Mouse (Mus musculus) regulatory T cell (primary cell): ENCODE measurements at regions not wholly inside any gene's neighbourhood (a gene's known extent, or its start where the extent isn't known, plus 50 kb on each side); places are given as distances from the start of the nearest gene placed in this dataset.

Experiments
- in situ Hi-C: fragments of 300-600 bp; cut with MboI, MseI; formaldehyde crosslinking; loops from one replicate; pipeline ENCODE4 v1.15.1; 2025; ENCODE audit warnings: high pct_unique_total_duplicates

DNA sequence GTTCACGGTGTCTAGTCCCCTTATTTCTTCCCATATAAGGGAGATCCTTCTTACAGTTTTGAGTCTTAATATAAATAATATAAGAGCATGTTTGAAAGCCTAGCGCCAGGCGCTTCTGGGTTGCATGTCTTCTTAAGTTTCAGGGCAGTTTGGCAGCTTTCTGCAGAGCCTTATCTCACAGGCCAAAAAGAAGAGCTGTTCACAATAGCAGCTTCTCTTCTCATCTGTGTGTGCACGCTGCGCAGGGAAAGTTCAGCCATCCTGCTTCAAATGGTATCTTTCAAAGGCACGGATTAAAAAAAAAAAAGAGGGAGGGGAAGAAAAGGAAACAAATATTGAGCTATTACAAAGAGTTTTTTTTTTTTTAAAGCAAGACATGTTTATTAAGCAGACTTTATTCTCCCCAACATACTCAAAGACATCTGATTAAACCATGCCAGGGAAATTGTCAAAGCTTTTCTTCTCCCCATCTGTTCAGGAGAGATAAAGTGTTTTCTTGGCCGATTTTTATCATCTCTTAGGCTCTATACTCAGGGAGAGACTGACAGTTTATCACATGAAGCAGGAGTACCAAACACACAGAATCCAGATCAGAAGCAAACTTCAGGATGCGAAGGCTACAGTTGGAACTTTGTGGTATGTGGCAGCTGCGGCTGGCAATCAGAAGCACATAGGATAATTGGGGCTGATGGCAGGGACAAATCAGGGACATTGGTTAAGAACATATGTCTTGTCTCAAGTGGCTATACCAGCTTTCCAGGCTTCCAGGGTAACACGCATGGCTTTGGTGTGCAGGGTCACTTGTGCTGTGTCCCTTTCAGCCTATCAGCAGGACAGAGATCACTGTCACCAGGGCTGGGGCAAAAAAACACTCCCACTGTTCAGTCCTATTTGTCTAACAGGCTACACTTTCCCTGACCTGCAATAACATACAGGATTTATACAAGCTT is 206.9 kb upstream of the Pfkp start:
- in situ Hi-C loops, result no loop called here

DNA sequence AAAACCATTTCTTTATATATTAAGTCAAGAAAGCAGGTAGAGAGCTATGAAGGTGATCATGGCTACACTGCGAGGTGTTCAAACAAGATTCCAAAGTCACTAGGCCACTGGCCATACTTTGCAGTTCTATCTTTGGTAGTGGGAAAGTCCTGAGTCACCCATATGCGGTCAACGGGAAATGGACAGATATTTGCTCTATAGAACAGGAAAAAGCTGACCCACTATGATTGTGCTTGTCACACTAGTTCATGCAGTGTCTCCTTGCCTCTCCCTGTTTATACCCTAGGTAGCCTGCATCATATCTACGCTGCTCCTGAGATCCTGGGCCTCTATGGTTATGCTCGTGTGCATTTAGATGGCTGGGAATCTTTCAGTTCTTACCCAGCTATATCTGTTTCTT is 188.9 kb upstream of the Pfkp start:
- in situ Hi-C loops, result loop anchor here (25.0 kb wide), 1 partner anchor 1950 kb away; no protein-coding TSS in a partner anchor

DNA sequence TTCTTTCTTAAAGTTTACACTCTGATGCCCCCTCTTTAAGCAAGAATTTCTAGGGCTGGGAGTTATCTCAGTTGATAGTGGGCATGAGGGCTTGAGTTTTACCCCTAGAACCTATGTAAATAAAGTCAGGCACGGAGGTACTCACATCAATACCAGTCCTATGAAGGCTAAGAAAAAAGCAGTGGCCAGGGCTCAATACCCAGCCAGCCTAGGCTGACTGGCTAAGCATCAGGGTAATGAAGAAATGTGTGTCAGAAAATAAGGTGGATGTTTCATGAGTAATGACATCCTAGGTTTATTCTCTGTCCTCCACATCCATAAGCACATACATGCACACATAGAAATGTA is 188.5 kb upstream of the Pfkp start:
- in situ Hi-C loops, result loop anchor here (25.0 kb wide), 1 partner anchor 1950 kb away; no protein-coding TSS in a partner anchor

DNA sequence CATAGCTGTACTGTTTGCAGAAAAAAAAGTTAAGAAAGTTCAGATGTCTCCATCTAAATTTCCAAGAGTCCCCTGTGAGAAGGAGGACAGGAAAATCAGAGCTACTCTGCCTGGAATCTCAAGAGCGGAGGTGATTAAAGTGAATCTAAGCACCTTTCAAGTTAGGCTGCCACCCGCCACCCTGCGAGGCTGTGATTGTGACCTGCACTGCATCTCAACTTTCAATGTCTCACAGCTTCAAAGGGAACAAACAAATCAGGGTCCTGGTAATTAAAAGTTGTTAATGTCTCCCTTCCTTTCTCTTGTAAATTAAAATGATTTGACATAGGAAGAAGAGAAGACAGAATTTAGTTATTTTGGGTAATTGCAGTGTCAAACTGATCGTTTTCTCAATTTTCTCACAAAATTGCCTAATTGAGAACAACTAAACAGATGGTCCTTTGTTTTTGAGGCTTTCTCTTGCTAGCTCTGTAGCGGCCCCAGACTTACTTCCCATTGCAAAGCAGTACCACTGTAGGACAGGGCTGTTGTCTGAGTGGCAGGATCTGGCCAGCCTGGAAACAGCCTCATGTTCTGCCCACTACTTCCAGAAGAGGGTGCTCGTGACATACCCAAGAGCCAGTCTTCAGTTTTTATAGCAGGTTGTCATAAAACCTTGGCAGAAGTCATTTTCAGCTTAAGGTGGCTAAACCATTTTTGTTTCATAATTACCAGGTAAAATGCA is 187.9 kb upstream of the Pfkp start:
- in situ Hi-C loops, result loop anchor here (25.0 kb wide), 1 partner anchor 1951 kb away; no protein-coding TSS in a partner anchor

DNA sequence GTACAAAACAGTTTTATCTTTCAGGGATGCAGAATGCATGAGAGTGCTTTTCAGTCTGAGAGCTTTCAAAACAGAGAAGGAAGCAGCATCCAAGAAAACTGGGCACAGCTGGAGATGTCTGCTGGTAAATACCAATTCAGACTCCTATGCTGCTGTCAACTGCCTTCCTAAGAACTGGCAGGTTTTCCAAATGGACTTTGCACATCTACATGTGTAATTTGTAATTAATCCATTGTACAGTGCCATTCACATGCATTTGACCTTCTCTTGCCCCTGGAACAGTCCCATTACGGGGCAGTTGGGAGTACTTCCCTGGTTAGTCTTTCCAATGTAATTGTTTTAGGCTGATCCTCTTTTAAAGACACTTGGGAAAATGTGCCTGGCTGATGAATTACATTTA is 181.3 kb upstream of the Pfkp start:
- in situ Hi-C loops, result loop anchor here (25.0 kb wide), 1 partner anchor 1957 kb away; no protein-coding TSS in a partner anchor

DNA sequence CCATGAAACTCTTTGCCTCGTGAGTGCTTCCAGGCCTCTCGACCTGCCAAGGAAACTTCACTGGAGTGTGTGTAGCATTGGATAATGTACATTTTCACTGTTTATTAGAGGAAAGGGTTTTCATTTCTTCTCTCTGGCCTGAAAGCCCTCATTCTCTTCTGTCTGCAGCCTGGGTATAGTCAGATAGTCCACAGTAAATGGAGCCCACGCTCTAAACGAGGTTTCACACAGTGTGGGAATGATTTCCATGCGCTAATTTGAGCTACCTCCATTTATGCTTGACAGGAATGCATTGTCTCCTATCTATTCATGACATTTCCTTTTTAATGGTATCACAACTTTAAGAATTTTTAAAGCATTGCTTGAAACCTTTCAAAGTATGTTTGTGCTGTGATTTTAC is 180.8 kb upstream of the Pfkp start:
- in situ Hi-C loops, result loop anchor here (25.0 kb wide), 1 partner anchor 1958 kb away; no protein-coding TSS in a partner anchor

DNA sequence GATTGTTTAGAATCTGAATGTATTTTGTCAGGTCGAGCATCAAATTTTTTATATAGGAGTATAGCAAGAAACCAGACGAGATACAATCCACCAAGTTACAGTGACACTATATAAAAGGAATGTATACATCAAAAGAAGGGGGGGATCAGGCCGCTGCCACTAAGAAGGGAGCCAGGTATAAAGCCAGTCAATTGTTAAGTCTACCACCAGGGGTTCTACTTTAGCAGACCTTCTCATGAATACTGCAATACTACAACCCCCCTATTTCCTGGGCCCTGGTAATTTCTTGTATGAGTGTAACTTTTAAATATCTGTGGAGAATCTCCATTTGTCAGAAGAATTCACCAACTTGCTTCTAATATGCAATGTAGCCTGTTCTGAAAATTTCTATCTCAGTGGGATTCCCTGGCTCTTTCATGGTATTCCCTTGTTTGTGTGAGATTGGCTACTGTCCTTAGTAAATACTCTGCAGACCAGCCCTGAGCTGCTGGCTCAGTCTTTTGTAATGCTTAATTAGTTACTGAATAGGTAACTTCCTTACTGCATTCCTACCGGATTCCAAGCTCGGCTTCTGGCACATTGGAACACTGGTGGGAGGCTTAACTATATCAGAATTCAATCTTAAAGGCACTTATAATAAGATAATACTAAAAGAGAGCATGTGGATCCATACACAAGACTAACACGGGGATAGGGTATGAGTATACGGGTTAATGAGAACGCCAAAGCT is 180.2 kb upstream of the Pfkp start:
- in situ Hi-C loops, result loop anchor here (25.0 kb wide), 1 partner anchor 1959 kb away; no protein-coding TSS in a partner anchor

DNA sequence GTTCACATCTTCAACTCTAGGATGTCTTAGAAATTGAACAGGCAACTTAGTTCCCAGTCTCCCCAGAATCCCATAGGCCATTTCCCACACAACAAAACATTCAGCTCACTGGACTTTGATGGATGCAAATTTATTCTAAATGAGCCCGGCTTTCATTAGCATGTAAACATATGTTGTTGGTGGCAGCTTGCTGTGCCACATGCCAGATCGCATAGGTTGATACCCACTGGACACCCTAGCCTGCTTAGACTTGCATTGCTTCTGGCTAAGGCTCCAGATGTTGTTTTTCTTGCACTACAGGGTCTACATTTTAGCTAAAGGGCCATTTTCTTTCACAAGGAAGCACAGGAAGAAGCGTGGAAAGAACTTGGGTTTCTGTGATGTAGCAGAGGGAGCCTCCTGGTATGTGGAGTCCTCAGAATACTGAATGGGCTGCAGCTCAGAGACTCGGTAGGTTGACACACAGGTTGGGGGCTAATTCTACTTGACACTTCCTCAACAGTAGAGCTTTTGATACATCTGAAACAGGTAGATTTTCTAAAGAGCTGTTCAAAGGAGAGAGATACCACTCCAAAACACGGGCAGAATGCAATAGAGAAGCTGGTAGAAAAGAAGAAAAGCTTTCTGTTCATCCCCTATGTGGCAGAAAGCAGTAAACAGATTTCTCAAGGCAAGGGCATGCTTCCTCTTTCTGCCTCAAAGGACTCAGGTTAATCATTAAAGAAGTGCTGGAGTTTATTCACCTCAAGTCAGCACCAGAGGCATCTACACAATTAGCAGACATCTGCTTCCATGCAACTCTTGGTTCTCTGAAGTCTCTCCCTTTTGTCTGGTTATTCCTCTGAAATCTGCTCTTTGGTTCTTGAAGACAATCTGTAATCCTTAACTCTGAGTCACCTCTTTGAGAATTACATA is 153.9 kb upstream of the Pfkp start:
- in situ Hi-C loops, result no loop called here

DNA sequence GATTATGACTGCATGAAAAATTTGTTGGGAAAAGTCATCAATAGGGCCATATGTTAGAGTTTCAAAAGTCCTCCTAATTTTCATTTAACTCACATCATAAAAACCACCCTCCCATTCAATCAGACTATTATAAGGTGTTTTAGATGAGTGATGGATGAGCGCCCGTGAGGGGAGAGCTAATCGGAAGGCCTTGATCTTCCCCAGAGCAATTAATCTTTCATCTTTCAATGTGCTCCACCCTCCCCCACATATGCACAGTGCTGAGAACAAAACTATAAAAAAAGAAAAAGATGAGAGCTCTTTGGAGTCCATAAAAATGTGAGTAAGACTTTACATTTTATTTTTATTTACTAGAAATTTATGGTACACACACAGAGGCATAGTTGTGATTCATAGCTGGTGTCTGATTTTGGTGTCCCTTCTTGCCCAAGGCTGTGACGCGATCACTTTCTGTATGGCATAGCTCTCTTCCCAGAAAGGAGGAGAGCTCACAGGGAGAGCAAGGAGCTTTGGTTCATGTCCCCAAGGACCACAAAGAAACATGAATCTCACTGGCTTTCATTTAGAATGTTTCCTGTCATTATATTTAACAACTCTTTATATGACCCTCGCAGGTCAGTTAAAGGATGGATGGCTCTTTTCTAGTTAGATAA is 119.5 kb upstream of the Pfkp start:
- in situ Hi-C loops, result no loop called here

DNA sequence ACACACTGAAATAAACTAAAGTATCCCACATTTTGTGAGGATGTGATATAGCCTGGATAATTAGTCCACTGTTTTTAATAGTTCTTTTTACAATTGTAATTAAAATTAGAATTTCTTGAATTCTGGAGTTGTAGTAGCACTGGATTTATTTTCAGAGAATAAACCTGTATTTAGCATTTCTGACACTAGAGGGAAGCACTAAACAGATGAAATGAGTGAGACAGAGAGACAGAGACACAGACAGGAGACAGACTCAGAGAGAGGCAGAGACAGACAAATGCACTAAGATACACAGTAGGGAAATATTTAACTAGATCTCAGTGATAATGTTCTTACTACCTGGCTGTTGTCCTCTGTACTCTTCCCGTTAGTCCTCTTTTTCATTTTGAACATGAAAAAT is 108.6 kb upstream of the Pfkp start:
- in situ Hi-C loops, result no loop called here

DNA sequence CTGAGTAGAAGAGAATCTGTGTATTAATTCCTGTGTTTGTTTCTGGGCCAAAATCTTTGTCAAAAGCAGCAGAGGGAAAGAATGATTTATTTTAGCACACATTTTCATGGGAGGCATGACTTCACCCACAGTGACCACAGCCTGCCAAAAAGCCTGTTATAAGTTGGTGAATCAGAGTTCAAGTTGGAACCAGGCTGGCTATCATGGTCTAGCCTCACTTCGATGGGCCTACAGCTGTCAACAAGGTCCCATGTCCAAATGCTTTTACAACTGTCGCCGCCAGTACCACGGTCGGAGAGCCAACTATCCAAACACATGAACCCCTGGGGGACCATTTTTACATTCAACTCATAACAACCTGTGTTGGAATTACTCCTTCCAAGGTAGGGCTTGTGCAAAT is 103.0 kb upstream of the Pfkp start:
- in situ Hi-C loops, result no loop called here

DNA sequence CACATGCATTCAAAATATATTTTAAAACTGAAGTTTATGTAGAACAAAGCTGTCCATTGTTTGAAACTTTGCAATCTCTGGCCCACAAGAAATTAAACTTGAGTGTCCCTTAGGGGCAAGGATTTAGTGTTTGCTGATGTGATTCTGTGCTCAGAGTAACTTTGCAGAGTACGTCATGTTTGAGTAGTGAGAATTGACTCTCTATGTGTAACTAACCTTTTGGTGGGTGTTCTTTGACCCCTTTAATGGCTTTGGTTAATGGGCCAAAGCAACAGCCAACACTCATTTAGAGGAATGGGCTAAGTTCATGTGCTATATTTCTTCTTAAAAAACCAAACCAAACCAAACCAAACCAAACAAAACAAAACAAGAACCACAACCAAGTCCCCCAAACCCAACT is 102.6 kb upstream of the Pfkp start:
- in situ Hi-C loops, result no loop called here

DNA sequence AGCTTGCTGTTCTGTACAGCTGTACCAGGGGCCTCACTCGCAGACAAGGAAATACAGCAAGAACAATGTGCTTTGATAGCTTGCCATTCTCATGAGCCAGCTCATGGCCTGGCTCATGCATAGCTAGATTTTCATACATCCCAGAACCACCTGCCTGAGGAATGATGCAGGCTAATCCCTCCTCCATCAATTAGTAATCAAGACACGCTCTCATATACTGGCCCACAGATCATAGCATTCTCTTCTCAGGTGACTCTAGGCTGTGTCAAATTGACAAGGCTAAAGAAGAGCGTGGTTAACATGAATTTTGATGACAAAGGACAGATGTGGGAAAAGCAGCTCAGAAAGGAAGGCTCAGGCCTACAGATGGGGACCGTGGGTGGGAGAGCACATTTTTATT is 93.3 kb upstream of the Pfkp start:
- in situ Hi-C loops, result no loop called here

DNA sequence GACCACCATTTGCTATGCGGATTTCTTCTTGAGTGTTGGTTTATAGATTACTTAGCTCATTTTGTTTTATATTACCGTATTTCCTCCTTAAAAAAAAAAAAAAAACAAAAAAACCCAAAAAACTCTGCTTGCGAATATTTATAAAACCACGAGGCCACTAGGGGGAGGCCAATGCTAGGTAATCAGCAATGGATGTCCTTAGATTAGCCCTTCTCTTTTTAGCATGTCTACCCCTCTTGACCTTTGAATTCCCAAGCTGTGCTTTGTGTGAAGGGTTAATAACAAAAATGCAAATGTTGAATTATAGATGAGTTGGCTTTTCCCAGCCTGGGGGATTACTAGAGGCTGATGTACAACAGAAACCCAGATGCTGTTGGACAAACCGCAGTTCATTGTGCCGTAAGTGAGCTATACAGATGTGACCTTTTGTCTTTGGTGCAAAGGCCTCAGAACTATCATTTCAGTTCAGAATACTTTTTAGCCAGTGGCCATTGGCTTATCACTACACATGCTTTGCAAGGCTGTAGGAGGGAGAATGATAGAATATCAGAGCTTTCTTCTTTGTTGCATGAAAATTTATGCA is 88.5 kb upstream of the Pfkp start:
- in situ Hi-C loops, result no loop called here
